Mouse (Mus musculus): ENCODE results near the gene Nr2e1. TPM values are rescaled to one million over a fixed set of nuclear protein-coding genes. Genes with fewer than 3 reads are reported as not detected.

Gene Nr2e1
- polyA plus RNA-seq, 1 experiment = not detected

- H3K4me1 ChIP-seq (ENCODE audit: control insufficient read depth, insufficient read depth, low read length) = no peaks in the 10 kb centered on the region
- H3K4me3 ChIP-seq (ENCODE audit: insufficient read depth, low read length) = no peak overlapping the region
- TF ChIP-seq POLR2A (IDR thresholded peaks at IDR 0.05; ENCODE audit: borderline replicate concordance, low read depth, low read length) (no peak), CTCF (IDR thresholded peaks at IDR 0.05; ENCODE audit: low read depth, low read length) (no peak)
- no peak overlapping the region for H3K27ac ChIP-seq (ENCODE audit: insufficient read depth, low read depth, low read length)
Observed at GRCm38 (mm10) chr10:42589505-42589904, 6.1 kb upstream of the Nr2e1 start.

GRCm38 (mm10) chr10:42587961-42588750, 4.7 kb upstream of the Nr2e1 start:
- Histone ChIP-seq H3K4me1 (ENCODE audit: control insufficient read depth, insufficient read depth, low read length) (no peaks in the 10 kb centered on the region), H3K27ac (ENCODE audit: insufficient read depth, low read depth, low read length) (no peak overlapping the region), H3K4me3 (ENCODE audit: insufficient read depth, low read length) (no peak overlapping the region)
- no peak for TF ChIP-seq CTCF (IDR thresholded peaks at IDR 0.05; ENCODE audit: low read depth, low read length)
- no peak for TF ChIP-seq POLR2A (IDR thresholded peaks at IDR 0.05; ENCODE audit: borderline replicate concordance, low read depth, low read length)

- Histone ChIP-seq H3K27ac (ENCODE audit: insufficient read depth, low read depth, low read length) (no peak overlapping the region), H3K4me1 (ENCODE audit: control insufficient read depth, insufficient read depth, low read length) (no peaks in the 10 kb centered on the region), H3K4me3 (ENCODE audit: insufficient read depth, low read length) (no peak overlapping the region)
- TF ChIP-seq CTCF (IDR thresholded peaks at IDR 0.05; ENCODE audit: low read depth, low read length) (no peak), POLR2A (IDR thresholded peaks at IDR 0.05; ENCODE audit: borderline replicate concordance, low read depth, low read length) (no peak)
Observed at GRCm38 (mm10) chr10:42585596-42586305, 2.3 kb upstream of the Nr2e1 start.

GRCm38 (mm10) chr10:42585156-42585555, 1.7 kb upstream of the Nr2e1 start:
- TF ChIP-seq POLR2A (IDR thresholded peaks at IDR 0.05; ENCODE audit: borderline replicate concordance, low read depth, low read length) = no peak
- TF ChIP-seq CTCF (IDR thresholded peaks at IDR 0.05; ENCODE audit: low read depth, low read length) = no peak
- Histone ChIP-seq H3K27ac (ENCODE audit: insufficient read depth, low read depth, low read length) (no peak overlapping the region), H3K4me3 (ENCODE audit: insufficient read depth, low read length) (no peak overlapping the region), H3K4me1 (ENCODE audit: control insufficient read depth, insufficient read depth, low read length) (no peaks in the 10 kb centered on the region)

- H3K4me3 ChIP-seq (ENCODE audit: insufficient read depth, low read length) = no peak overlapping the region
- H3K4me1 ChIP-seq (ENCODE audit: control insufficient read depth, insufficient read depth, low read length) = no peaks in the 10 kb centered on the region
- H3K27ac ChIP-seq (ENCODE audit: insufficient read depth, low read depth, low read length) = no peak overlapping the region
- no peak for TF ChIP-seq POLR2A (IDR thresholded peaks at IDR 0.05; ENCODE audit: borderline replicate concordance, low read depth, low read length)
- TF ChIP-seq CTCF (IDR thresholded peaks at IDR 0.05; ENCODE audit: low read depth, low read length) = no peak
Observed at GRCm38 (mm10) chr10:42584436-42584983, 1.1 kb upstream of the Nr2e1 start.

- H3K4me3 ChIP-seq (ENCODE audit: insufficient read depth, low read length) = no peak overlapping the region
- H3K27ac ChIP-seq (ENCODE audit: insufficient read depth, low read depth, low read length) = no peak overlapping the region
- TF ChIP-seq POLR2A (IDR thresholded peaks at IDR 0.05; ENCODE audit: borderline replicate concordance, low read depth, low read length) = no peak
- no peak for TF ChIP-seq CTCF (IDR thresholded peaks at IDR 0.05; ENCODE audit: low read depth, low read length)
- H3K4me1 ChIP-seq (ENCODE audit: control insufficient read depth, insufficient read depth, low read length) = no peaks in the 10 kb centered on the region
Observed at GRCm38 (mm10) chr10:42583902-42584435, 537 bp upstream of the Nr2e1 start.

GRCm38 (mm10) chr10:42582566-42583110, 794 bp downstream of the Nr2e1 start:
- TF ChIP-seq CTCF (IDR thresholded peaks at IDR 0.05; ENCODE audit: low read depth, low read length) (no peak), POLR2A (IDR thresholded peaks at IDR 0.05; ENCODE audit: borderline replicate concordance, low read depth, low read length) (no peak)
- H3K4me3 ChIP-seq (ENCODE audit: insufficient read depth, low read length) = no peak overlapping the region
- no peak overlapping the region for H3K27ac ChIP-seq (ENCODE audit: insufficient read depth, low read depth, low read length)
- H3K4me1 ChIP-seq (ENCODE audit: control insufficient read depth, insufficient read depth, low read length) = no peaks in the 10 kb centered on the region

- no peak for TF ChIP-seq CTCF (IDR thresholded peaks at IDR 0.05; ENCODE audit: low read depth, low read length)
- no peak for TF ChIP-seq POLR2A (IDR thresholded peaks at IDR 0.05; ENCODE audit: borderline replicate concordance, low read depth, low read length)
- no peak overlapping the region for H3K27ac ChIP-seq (ENCODE audit: insufficient read depth, low read depth, low read length)
- no peak overlapping the region for H3K4me3 ChIP-seq (ENCODE audit: insufficient read depth, low read length)
- H3K4me1 ChIP-seq (ENCODE audit: control insufficient read depth, insufficient read depth, low read length) = no peaks in the 10 kb centered on the region
Observed at GRCm38 (mm10) chr10:42581694-42582565, 1.5 kb downstream of the Nr2e1 start.

- no peak overlapping the region for H3K4me3 ChIP-seq (ENCODE audit: insufficient read depth, low read length)
- TF ChIP-seq CTCF (IDR thresholded peaks at IDR 0.05; ENCODE audit: low read depth, low read length) (no peak), POLR2A (IDR thresholded peaks at IDR 0.05; ENCODE audit: borderline replicate concordance, low read depth, low read length) (no peak)
- no peak overlapping the region for H3K27ac ChIP-seq (ENCODE audit: insufficient read depth, low read depth, low read length)
- H3K4me1 ChIP-seq (ENCODE audit: control insufficient read depth, insufficient read depth, low read length) = no peaks in the 10 kb centered on the region
Observed at GRCm38 (mm10) chr10:42580951-42581277, 2.5 kb downstream of the Nr2e1 start.
